Mouse (Mus musculus): ENCODE results near the gene Hydin. TPM values are rescaled to one million over a fixed set of nuclear protein-coding genes. Genes with fewer than 3 reads are reported as not detected.

The Hydin gene
- 0.52 and 0.88 TPM in 2 replicates for total RNA-seq (2014; rRNA removed)
- 0.37 and 0.49 TPM in 2 replicates for polyA plus RNA-seq (2015; fragmentation: Nextera tagmentation; extraction: Ambion mirVana)

DNA sequence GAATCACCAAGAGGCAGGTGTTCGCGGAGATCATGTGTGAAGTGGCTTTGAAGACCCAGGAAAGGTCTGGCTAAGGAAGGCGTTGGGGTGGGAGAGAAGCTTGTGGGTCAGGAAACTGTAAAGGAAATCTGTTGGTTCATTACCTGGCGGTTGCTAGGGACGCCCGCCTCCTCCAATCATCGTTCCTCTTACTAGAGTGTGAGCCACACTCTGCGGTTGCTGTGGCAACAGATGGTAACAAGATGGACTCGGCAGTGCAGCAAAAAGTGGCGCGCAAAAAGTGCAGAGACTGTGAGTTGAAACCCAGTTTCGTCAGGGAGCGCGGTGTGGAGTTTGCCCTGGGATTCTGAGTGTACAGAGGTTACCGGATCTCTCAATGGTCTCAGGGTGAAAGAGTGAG, at the start of gene Hydin:
Gene Hydin, plus strand, starts transcription at position 237 of the 400 bp plus-strand sequence.
- Histone ChIP-seq H3K4me1 (ENCODE audit: insufficient read depth, low read length) (no peaks in the 10 kb centered on the region), H3K9me3 (ENCODE audit: low read length) (no peaks in the 10 kb centered on the region), H3K27me3 (ENCODE audit: insufficient read depth, low read length) (no peaks in the 10 kb centered on the region), H3K27ac (ENCODE audit: low read depth, low read length) (no peak within 1 kb of the TSS), H3K4me3 (ENCODE audit: low read depth, low read length) (peak within 1 kb of the TSS; percentile 19; the same call in 1 of the 2 replicates), H3K36me3 (ENCODE audit: insufficient read depth, low read length) (no peaks in the 10 kb centered on the region), H3K4me2 (ENCODE audit: low read depth, low read length, poor library complexity, severe bottlenecking) (peak within 1 kb of the TSS; percentile 49), H3K9ac (replicated peaks; ENCODE audit: low read length, poor library complexity, severe bottlenecking) (no peak within 1 kb of the TSS)
- ATAC-seq (ENCODE audit: low FRiP score), result peak; percentile 83
- peak; percentile 96 for DNase-seq (ENCODE audit: low spot score)
- under 1% methylated on average over 15 of the region's 15 CpGs for WGBS
- no peak for TF ChIP-seq CTCF (IDR thresholded peaks at IDR 0.05)

DNA sequence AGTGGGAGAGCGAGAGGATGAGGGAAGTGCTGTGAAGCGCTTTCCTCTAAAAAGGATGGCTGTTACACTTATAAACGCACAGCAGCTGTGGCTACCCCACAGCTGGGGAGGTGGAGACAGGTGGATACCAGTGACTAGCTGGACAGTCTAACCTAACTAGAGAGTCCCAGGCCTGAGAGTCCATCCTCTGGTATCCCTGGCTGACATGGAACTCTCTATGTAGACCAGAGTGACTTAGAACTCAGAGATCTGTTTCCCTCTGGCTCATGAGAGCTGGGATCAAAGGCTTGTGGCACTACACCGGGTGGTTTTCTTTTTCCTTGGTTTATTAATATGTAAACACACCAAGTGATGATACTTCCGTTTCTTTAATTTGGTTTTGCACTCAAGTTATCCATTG, 49.6 kb upstream of the Hydin start:
- Histone ChIP-seq H3K4me3 (ENCODE audit: low read depth, low read length) (peak overlapping the region; percentile 60; the same call in 1 of the 2 replicates), H3K4me1 (ENCODE audit: insufficient read depth, low read length) (peaks cover 6% of the 10 kb centered on the region; the same call in 1 of the 2 replicates), H3K27ac (ENCODE audit: low read depth, low read length) (peak overlapping the region; percentile 55; the same call in 1 of the 2 replicates), H3K9ac (replicated peaks; ENCODE audit: low read length, poor library complexity, severe bottlenecking) (no peak overlapping the region), H3K4me2 (ENCODE audit: low read depth, low read length, poor library complexity, severe bottlenecking) (peak overlapping the region; percentile 66), H3K9me3 (ENCODE audit: low read length) (no peaks in the 10 kb centered on the region), H3K27me3 (ENCODE audit: insufficient read depth, low read length) (no peaks in the 10 kb centered on the region), H3K36me3 (ENCODE audit: insufficient read depth, low read length) (peaks cover 14% of the 10 kb centered on the region)
- no peak for TF ChIP-seq CTCF (IDR thresholded peaks at IDR 0.05)
- 29% methylated on average over 5 of the region's 5 CpGs for WGBS
- peak; percentile 47; the same call in 1 of the 2 replicates for ATAC-seq (ENCODE audit: low FRiP score)
- DNase-seq (ENCODE audit: low spot score), result no peak

- no peaks in the 10 kb centered on the region for H3K27me3 ChIP-seq (ENCODE audit: insufficient read depth, low read length)
- peak overlapping the region; percentile 66 for H3K4me2 ChIP-seq (ENCODE audit: low read depth, low read length, poor library complexity, severe bottlenecking)
- DNase-seq (ENCODE audit: low spot score), result peak; percentile 99
- H3K36me3 ChIP-seq (ENCODE audit: insufficient read depth, low read length), result peaks cover 19% of the 10 kb centered on the region
- 0% methylated on average over 43 of the region's 43 CpGs for WGBS
- no peaks in the 10 kb centered on the region for H3K9me3 ChIP-seq (ENCODE audit: low read length)
- TF ChIP-seq CTCF (IDR thresholded peaks at IDR 0.05), result no peak
- H3K27ac ChIP-seq (ENCODE audit: low read depth, low read length), result peak overlapping the region; percentile 55; the same call in 1 of the 2 replicates
- H3K9ac ChIP-seq (replicated peaks; ENCODE audit: low read length, poor library complexity, severe bottlenecking), result 0 out of 2 replicates have a peak overlapping the region, but pooled peaks have one; percentile 39
- peaks cover 6% of the 10 kb centered on the region; the same call in 1 of the 2 replicates for H3K4me1 ChIP-seq (ENCODE audit: insufficient read depth, low read length)
- peak; percentile 99 for ATAC-seq (ENCODE audit: low FRiP score)
- peak overlapping the region; percentile 60 for H3K4me3 ChIP-seq (ENCODE audit: low read depth, low read length)
Measured at GRCm38 (mm10) chr8:110217681-110218131, 49.1 kb upstream of the Hydin start.

GRCm38 (mm10) chr8:110218511-110218910, 48.3 kb upstream of the Hydin start:
- TF ChIP-seq CTCF (IDR thresholded peaks at IDR 0.05), result no peak
- H3K4me2 ChIP-seq (ENCODE audit: low read depth, low read length, poor library complexity, severe bottlenecking), result peak overlapping the region; percentile 66

GRCm38 (mm10) chr8:110220936-110221335, 45.8 kb upstream of the Hydin start:
- H3K9me3 ChIP-seq (ENCODE audit: low read length), result no peaks in the 10 kb centered on the region
- no peak overlapping the region for H3K4me2 ChIP-seq (ENCODE audit: low read depth, low read length, poor library complexity, severe bottlenecking)
- DNase-seq (ENCODE audit: low spot score), result no peak
- H3K4me3 ChIP-seq (ENCODE audit: low read depth, low read length), result no peak overlapping the region
- ATAC-seq (ENCODE audit: low FRiP score), result no peak
- WGBS, result 92% methylated on average over 14 of the region's 14 CpGs
- H3K4me1 ChIP-seq (ENCODE audit: insufficient read depth, low read length), result peaks cover 6% of the 10 kb centered on the region; the same call in 1 of the 2 replicates
- no peak for TF ChIP-seq CTCF (IDR thresholded peaks at IDR 0.05)
- H3K36me3 ChIP-seq (ENCODE audit: insufficient read depth, low read length), result peaks cover 28% of the 10 kb centered on the region
- H3K27ac ChIP-seq (ENCODE audit: low read depth, low read length), result no peak overlapping the region
- no peak overlapping the region for H3K9ac ChIP-seq (replicated peaks; ENCODE audit: low read length, poor library complexity, severe bottlenecking)
- no peaks in the 10 kb centered on the region for H3K27me3 ChIP-seq (ENCODE audit: insufficient read depth, low read length)

More at GRCm38 (mm10) chr8:110218511-110218910, 48.3 kb upstream of the Hydin start:
- H3K9ac ChIP-seq (replicated peaks; ENCODE audit: low read length, poor library complexity, severe bottlenecking), result no peak overlapping the region; the same call in 1 of the 2 replicates
- H3K27me3 ChIP-seq (ENCODE audit: insufficient read depth, low read length), result no peaks in the 10 kb centered on the region
- no peaks in the 10 kb centered on the region for H3K9me3 ChIP-seq (ENCODE audit: low read length)
- H3K27ac ChIP-seq (ENCODE audit: low read depth, low read length), result no peak overlapping the region
- H3K4me3 ChIP-seq (ENCODE audit: low read depth, low read length), result peak overlapping the region; percentile 60
- 78% methylated on average over 5 of the region's 5 CpGs for WGBS
- H3K4me1 ChIP-seq (ENCODE audit: insufficient read depth, low read length), result peaks cover 6% of the 10 kb centered on the region; the same call in 1 of the 2 replicates
- no peak for DNase-seq (ENCODE audit: low spot score)
- peaks cover 27% of the 10 kb centered on the region for H3K36me3 ChIP-seq (ENCODE audit: insufficient read depth, low read length)
- ATAC-seq (ENCODE audit: low FRiP score), result no peak

DNA sequence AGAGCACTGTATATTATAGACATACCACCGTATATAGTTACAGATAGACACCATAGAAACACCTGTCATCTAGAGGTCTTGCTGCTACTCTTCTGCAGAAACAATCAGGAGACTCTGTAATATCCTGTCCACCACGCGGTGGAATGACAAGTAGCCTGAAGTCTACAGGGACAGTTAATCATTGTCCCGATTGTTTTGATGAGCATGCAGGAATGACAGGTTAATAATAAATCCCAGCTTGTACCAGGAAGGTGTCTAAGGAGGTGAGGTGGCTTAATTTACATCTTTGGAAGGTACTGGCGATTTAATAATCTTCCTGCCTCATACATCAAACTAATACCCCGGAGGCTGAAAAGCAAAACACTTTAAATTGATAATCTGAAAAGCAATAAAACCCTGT, 36.0 kb upstream of the Hydin start:
- Histone ChIP-seq H3K9me3 (ENCODE audit: low read length) (no peaks in the 10 kb centered on the region), H3K4me1 (ENCODE audit: insufficient read depth, low read length) (no peaks in the 10 kb centered on the region), H3K27me3 (ENCODE audit: insufficient read depth, low read length) (no peaks in the 10 kb centered on the region), H3K4me3 (ENCODE audit: low read depth, low read length) (no peak overlapping the region), H3K9ac (replicated peaks; ENCODE audit: low read length, poor library complexity, severe bottlenecking) (no peak overlapping the region), H3K27ac (ENCODE audit: low read depth, low read length) (no peak overlapping the region), H3K4me2 (ENCODE audit: low read depth, low read length, poor library complexity, severe bottlenecking) (no peak overlapping the region), H3K36me3 (ENCODE audit: insufficient read depth, low read length) (no peaks in the 10 kb centered on the region)
- WGBS, result 67% methylated on average over 6 of the region's 6 CpGs
- ATAC-seq (ENCODE audit: low FRiP score) (no peak), DNase-seq (ENCODE audit: low spot score) (peak; percentile 42)
- TF ChIP-seq CTCF (IDR thresholded peaks at IDR 0.05), result no peak
